Mouse (Mus musculus): ENCODE data around the gene Serpinf1. TPM values are rescaled to one million over a fixed set of nuclear protein-coding genes. Genes with fewer than 3 reads are reported as not detected.
"Not testable (repeated sequence)": the region's sequence is repeated elsewhere in the genome, so short reads cannot be mapped to it uniquely, and the experiment has no call there.

The Serpinf1 gene
- total RNA-seq, 2 experiments from 2014 or later = 21.7 to 32.9 TPM

- peak in 1 of 2 experiments; percentile 32 for DNase-seq
Measured at GRCm38 (mm10) chr11:75421375-75422012, 1.0 kb downstream of the Serpinf1 start.

GRCm38 (mm10) chr11:75420810-75421374 lies 1.6 kb downstream of the Serpinf1 start:
- no peak for DNase-seq

GRCm38 (mm10) chr11:75420037-75420436 lies 2.5 kb downstream of the Serpinf1 start:
- no peak for DNase-seq

GRCm38 (mm10) chr11:75415994-75416393 lies 6.5 kb downstream of the Serpinf1 start:
- DNase-seq = peak in 1 of 2 experiments; percentile 19

GRCm38 (mm10) chr11:75415096-75415495 lies 7.4 kb downstream of the Serpinf1 start:
- DNase-seq = no peak

- DNase-seq = no peak
Measured at GRCm38 (mm10) chr11:75410591-75410990, 11.9 kb downstream of the Serpinf1 start.

GRCm38 (mm10) chr11:75409679-75410575 lies 12.6 kb downstream of the Serpinf1 start:
- DNase-seq = no peak

GRCm38 (mm10) chr11:75406865-75407264 lies 15.6 kb downstream of the Serpinf1 start:
- DNase-seq = peak; percentile 59 to 65

GRCm38 (mm10) chr11:75406104-75406503 lies 16.4 kb downstream of the Serpinf1 start:
- DNase-seq = no peak

- no peak for DNase-seq
Measured at GRCm38 (mm10) chr11:75404801-75405200, 17.7 kb downstream of the Serpinf1 start.

- peak; percentile 29 to 64 for DNase-seq
Measured at GRCm38 (mm10) chr11:75403301-75404052, 19.0 kb downstream of the Serpinf1 start.

- peak; percentile 47 to 61 for DNase-seq
Measured at GRCm38 (mm10) chr11:75402271-75402690, 20.2 kb downstream of the Serpinf1 start.

- DNase-seq = no peak
Measured at GRCm38 (mm10) chr11:75400099-75400498, 22.4 kb downstream of the Serpinf1 start.

- peak; percentile 74 to 76 for DNase-seq
Measured at GRCm38 (mm10) chr11:75399411-75399841, 23.1 kb downstream of the Serpinf1 start.

GRCm38 (mm10) chr11:75397452-75397851 lies 25.0 kb downstream of the Serpinf1 start:
- DNase-seq = no peak

GRCm38 (mm10) chr11:75395611-75396010 lies 26.9 kb downstream of the Serpinf1 start:
- no peak for DNase-seq

- DNase-seq = peak; percentile 33 to 34
Measured at GRCm38 (mm10) chr11:75383529-75383928, 39.0 kb downstream of the Serpinf1 start.

- not testable (repeated sequence) for DNase-seq
Measured at GRCm38 (mm10) chr11:75378786-75379185, 43.7 kb downstream of the Serpinf1 start.

GRCm38 (mm10) chr11:75377125-75377524 lies 45.4 kb downstream of the Serpinf1 start:
- no peak for DNase-seq

Data from adrenal gland, postnatal 36 days (tissue).